In the genomic region with DNA sequence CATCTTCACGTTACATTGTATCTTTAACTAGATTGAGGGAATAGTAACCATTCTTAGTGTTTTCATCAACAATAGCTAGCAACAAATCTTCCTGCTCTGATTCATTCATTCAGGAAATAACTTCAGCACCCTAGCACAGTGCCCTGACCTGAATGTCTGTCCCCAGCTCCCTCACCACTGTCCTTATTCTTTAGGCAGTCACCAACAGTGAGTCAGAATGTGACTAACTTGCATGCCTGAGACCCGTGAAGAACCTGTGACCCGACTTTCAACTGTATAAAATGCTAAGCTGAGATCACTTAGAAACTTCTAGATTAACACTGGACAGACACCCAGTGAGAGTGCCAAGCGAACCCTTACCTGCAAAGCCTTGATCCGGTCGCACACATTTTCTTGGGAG, we compare ENCODE assay signal across 29 mouse cellular contexts.
DNase-seq lines count a peak whose midpoint lies in the region; ATAC-seq and TF ChIP-seq lines count a peak whose summit lies in the region.
"Had no signal": no experiment of that assay in that cellular context is flagged by ENCODE, and none has a peak within 500 bp of the region (broad histone marks: within the 10 kb centered on the region; RNA-seq: fewer than 3 reads in every experiment).

No protein-coding gene starts in this region.

- TF ChIP-seq CTCF in stomach, postnatal 0 days (IDR thresholded peaks at IDR 0.05; ENCODE audit: low read depth) = no peak

- H3K27me3 ChIP-seq in heart, embryonic 16.5 days (ENCODE audit: control insufficient read depth, insufficient read depth, low read length) = no peaks in the 10 kb centered on the region
- H3K27me3 ChIP-seq in stomach, postnatal 0 days (ENCODE audit: control insufficient read depth, insufficient read depth, low read length) = no peaks in the 10 kb centered on the region
- H3K27me3 ChIP-seq: embryonic facial prominence, embryonic 12.5 days; heart, embryonic 15.5 days; hindbrain, embryonic 15.5 days; limb, embryonic 12.5 days; liver, embryonic 15.5 days; midbrain, embryonic 12.5 days; neural tube, embryonic 13.5 days had no signal

- 79% methylated on average over 6 of the region's 6 CpGs for WGBS in heart, embryonic 16.5 days
- WGBS in stomach, postnatal 0 days = 64% methylated on average over 6 of the region's 6 CpGs

- H3K9me3 ChIP-seq in heart, embryonic 16.5 days (replicated peaks; ENCODE audit: control insufficient read depth, low read length) = no peaks in the 10 kb centered on the region
- H3K9me3 ChIP-seq in stomach, postnatal 0 days (ENCODE audit: control insufficient read depth, low read length) = no peaks in the 10 kb centered on the region
- H3K9me3 ChIP-seq: embryonic facial prominence, embryonic 12.5 days; heart, embryonic 10.5 days; heart, embryonic 15.5 days; hindbrain, embryonic 10.5 days; hindbrain, embryonic 15.5 days; limb, embryonic 12.5 days; liver, embryonic 15.5 days; midbrain, embryonic 12.5 days; neural tube, embryonic 13.5 days had no signal

- H3K4me2 ChIP-seq in heart, embryonic 16.5 days (ENCODE audit: low read depth, low read length) = no peak overlapping the region
- H3K4me2 ChIP-seq in stomach, postnatal 0 days (replicated peaks; ENCODE audit: low read depth) = no peak overlapping the region
- H3K4me2 ChIP-seq: embryonic facial prominence, embryonic 12.5 days; heart, embryonic 15.5 days; hindbrain, embryonic 15.5 days; limb, embryonic 12.5 days; liver, embryonic 15.5 days; lung, embryonic 14.5 days; midbrain, embryonic 12.5 days; neural tube, embryonic 13.5 days had no signal

- TF ChIP-seq EP300 in stomach, postnatal 0 days (optimal IDR thresholded peaks at IDR 0.05) = no peak

- peak; percentile 52 for DNase-seq in adrenal gland, adult 2 months
- no peak for DNase-seq in adrenal gland, adult 8-10 months
- DNase-seq in heart, postnatal 4 days = no peak
- DNase-seq in 416B (ENCODE audit: low read depth) = peak; percentile 52
- no peak for DNase-seq in stomach, postnatal 0 days (ENCODE audit: low spot score)
- no peak for DNase-seq in testis, postnatal 10 days (ENCODE audit: low spot score)
- DNase-seq: cerebellum, adult 11 months; cerebellum, adult 9-11 months; embryo, embryonic 11 days; kidney, adult 11 months; kidney, postnatal 36 days; lung, embryonic 14.5 days; right cerebral cortex, postnatal 4 days had no signal

- H3K27ac ChIP-seq in heart, embryonic 16.5 days (ENCODE audit: low read length) = peak overlapping the region; percentile 57; the same call in 1 of the 2 replicates
- peak overlapping the region; percentile 61 for H3K27ac ChIP-seq in stomach, postnatal 0 days (replicated peaks)
- H3K27ac ChIP-seq: embryonic facial prominence, embryonic 12.5 days; heart, embryonic 10.5 days; hindbrain, embryonic 10.5 days; hindbrain, embryonic 15.5 days; layer of hippocampus, adult 2 months; left cerebral cortex, adult 2 months; limb, embryonic 12.5 days; liver, embryonic 15.5 days; midbrain, embryonic 12.5 days; neural tube, embryonic 13.5 days had no signal

- H3K9ac ChIP-seq in heart, embryonic 16.5 days (ENCODE audit: low read length) = no peak overlapping the region
- no peak overlapping the region for H3K9ac ChIP-seq in stomach, postnatal 0 days (ENCODE audit: low read length)
- H3K9ac ChIP-seq: embryonic facial prominence, embryonic 12.5 days; heart, embryonic 15.5 days; hindbrain, embryonic 15.5 days; limb, embryonic 12.5 days; liver, embryonic 15.5 days; lung, embryonic 14.5 days; midbrain, embryonic 12.5 days; neural tube, embryonic 13.5 days had no signal

- H3K4me1 ChIP-seq in heart, embryonic 16.5 days (ENCODE audit: control insufficient read depth, insufficient read depth, low read length) = no peaks in the 10 kb centered on the region
- no peaks in the 10 kb centered on the region for H3K4me1 ChIP-seq in stomach, postnatal 0 days (replicated peaks; ENCODE audit: control insufficient read depth, insufficient read depth)
- H3K4me1 ChIP-seq: embryonic facial prominence, embryonic 12.5 days; heart, embryonic 15.5 days; hindbrain, embryonic 10.5 days; hindbrain, embryonic 15.5 days; liver, embryonic 15.5 days; midbrain, embryonic 12.5 days; neural tube, embryonic 13.5 days had no signal

- ATAC-seq in heart, embryonic 16.5 days (replicated peaks; ENCODE audit: extremely low read depth, insufficient read depth, low FRiP score) = no peak
- ATAC-seq in stomach, postnatal 0 days (ENCODE audit: low FRiP score, low TSS enrichment) = peak; percentile 72
- ATAC-seq: CD4-positive, CD25-positive, alpha-beta regulatory T cell, adult 4 months; forebrain, embryonic 16.5 days; inflammation-experienced regulatory T-cells, adult 6 months had no signal

- H3K4me3 ChIP-seq in heart, embryonic 16.5 days (ENCODE audit: low read length) = no peak overlapping the region
- no peak overlapping the region for H3K4me3 ChIP-seq in stomach, postnatal 0 days (ENCODE audit: low read depth, low read length)
- H3K4me3 ChIP-seq: embryonic facial prominence, embryonic 12.5 days; heart, embryonic 10.5 days; heart, embryonic 15.5 days; hindbrain, embryonic 10.5 days; hindbrain, embryonic 15.5 days; layer of hippocampus, adult 2 months; left cerebral cortex, adult 2 months; limb, embryonic 12.5 days; liver, embryonic 15.5 days; midbrain, embryonic 12.5 days; myocyte; neural tube, embryonic 13.5 days had no signal

- no peaks in the 10 kb centered on the region for H3K36me3 ChIP-seq in heart, embryonic 16.5 days (ENCODE audit: control insufficient read depth, insufficient read depth)
- no peaks in the 10 kb centered on the region for H3K36me3 ChIP-seq in stomach, postnatal 0 days (ENCODE audit: control insufficient read depth, insufficient read depth, low read length)
- H3K36me3 ChIP-seq: embryonic facial prominence, embryonic 12.5 days; heart, embryonic 10.5 days; heart, embryonic 15.5 days; hindbrain, embryonic 10.5 days; hindbrain, embryonic 15.5 days; limb, embryonic 12.5 days; liver, embryonic 15.5 days; midbrain, embryonic 12.5 days; neural tube, embryonic 13.5 days had no signal

Comparison
In these comparisons a context has a peak if more than half of its experiments do, and no peak if none do; other contexts are left out.
1. DNase-seq: peak in adrenal gland, adult 2 months (single experiment) and 416B (single experiment); none in adrenal gland, adult 8-10 months (single experiment), heart, postnatal 4 days (single experiment), stomach, postnatal 0 days (single experiment) and testis, postnatal 10 days (single experiment).